Mouse (Mus musculus): ENCODE measurements around the gene Gm6583. TPM values are rescaled to one million over a fixed set of nuclear protein-coding genes. Genes with fewer than 3 reads are reported as not detected.

Gm6583 gene
- 0.22 and 0.24 TPM in 2 replicates for polyA plus RNA-seq (2015; fragmentation: Nextera tagmentation; extraction: Ambion mirVana)

DNA sequence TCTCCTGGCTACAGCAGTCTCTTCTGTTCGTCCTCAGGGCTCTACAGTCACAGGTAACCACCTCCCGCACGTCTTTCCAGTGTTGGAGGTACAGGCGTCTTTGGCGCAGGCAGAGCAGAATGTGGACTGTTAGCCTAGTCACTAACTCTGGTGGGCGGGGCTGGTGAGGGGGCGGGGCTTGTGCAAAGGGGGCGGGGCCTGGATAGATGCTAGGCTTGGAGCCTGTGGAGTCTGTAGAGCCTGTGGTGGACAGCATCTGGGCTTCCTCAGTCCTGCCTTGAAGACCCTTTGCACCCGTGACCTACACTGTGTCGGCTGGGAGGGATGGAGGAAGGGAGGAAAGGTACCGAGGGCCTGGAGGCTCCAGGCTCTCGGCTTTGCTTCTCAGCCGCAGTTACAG is at the start of gene Gm6583:
Gm6583 (minus strand) TSS at position 124 of the 400 bp plus-strand sequence.
- WGBS = 60% methylated on average over 13 of the region's 13 CpGs
- H3K27ac ChIP-seq = no peak within 1 kb of the TSS

DNA sequence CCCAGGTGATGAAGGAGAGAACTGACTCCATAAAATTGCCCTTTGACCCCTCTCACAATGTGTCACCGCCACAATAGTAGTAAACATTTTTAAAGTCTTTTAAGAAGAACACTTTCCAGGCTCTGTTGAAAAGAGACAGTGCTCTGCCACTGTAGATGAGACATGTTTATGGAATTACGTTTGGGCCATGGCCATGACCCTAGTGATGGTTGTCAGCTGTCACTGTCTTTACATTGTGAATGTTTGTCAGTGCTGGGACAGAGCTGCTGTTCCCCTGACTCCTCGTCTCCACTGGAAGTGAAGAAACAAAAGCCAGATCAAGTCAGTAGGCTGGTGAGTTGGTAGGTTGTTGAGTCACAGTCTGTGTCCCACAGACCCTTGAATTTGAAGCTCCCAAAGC is 46.6 kb upstream of the Gm6583 start:
- 27% methylated on average over 3 of the region's 3 CpGs for WGBS
- no peaks in the 10 kb centered on the region for H3K9me3 ChIP-seq
- H3K4me2 ChIP-seq = no peak overlapping the region
- no peak overlapping the region for H3K4me3 ChIP-seq (replicated peaks)
- no peaks in the 10 kb centered on the region for H3K27me3 ChIP-seq (replicated peaks)
- no peaks in the 10 kb centered on the region for H3K4me1 ChIP-seq
- ATAC-seq (ENCODE audit: insufficient read depth, low FRiP score, low read depth) = no peak
- no peak overlapping the region for H3K9ac ChIP-seq
- no peaks in the 10 kb centered on the region for H3K36me3 ChIP-seq
- H3K27ac ChIP-seq = no peak overlapping the region

More for the DNA sequence above, at the start of gene Gm6583:
- Histone ChIP-seq H3K4me2 (no peak within 1 kb of the TSS), H3K9me3 (no peaks in the 10 kb centered on the region), H3K27me3 (replicated peaks) (no peaks in the 10 kb centered on the region), H3K4me1 (no peaks in the 10 kb centered on the region), H3K36me3 (no peaks in the 10 kb centered on the region), H3K4me3 (replicated peaks) (no peak within 1 kb of the TSS), H3K9ac (no peak within 1 kb of the TSS)
- ATAC-seq (ENCODE audit: insufficient read depth, low FRiP score, low read depth) = 0 out of 2 replicates have a peak, but pooled peaks have one; percentile 30

GRCm38 (mm10) chr5:112399284-112399683 is 43.5 kb upstream of the Gm6583 start:
- no peaks in the 10 kb centered on the region for H3K36me3 ChIP-seq
- H3K9ac ChIP-seq = no peak overlapping the region
- H3K9me3 ChIP-seq = no peaks in the 10 kb centered on the region
- H3K4me3 ChIP-seq (replicated peaks) = no peak overlapping the region
- ATAC-seq (ENCODE audit: insufficient read depth, low FRiP score, low read depth) = no peak
- H3K4me2 ChIP-seq = no peak overlapping the region
- peaks cover 6% of the 10 kb centered on the region; the same call in 1 of the 2 replicates for H3K27me3 ChIP-seq (replicated peaks)
- H3K4me1 ChIP-seq = 0 out of 2 replicates have a peak, but pooled peaks cover 5% of the 10 kb centered on the region
- 55% methylated on average over 10 of the region's 10 CpGs for WGBS
- H3K27ac ChIP-seq = no peak overlapping the region

DNA sequence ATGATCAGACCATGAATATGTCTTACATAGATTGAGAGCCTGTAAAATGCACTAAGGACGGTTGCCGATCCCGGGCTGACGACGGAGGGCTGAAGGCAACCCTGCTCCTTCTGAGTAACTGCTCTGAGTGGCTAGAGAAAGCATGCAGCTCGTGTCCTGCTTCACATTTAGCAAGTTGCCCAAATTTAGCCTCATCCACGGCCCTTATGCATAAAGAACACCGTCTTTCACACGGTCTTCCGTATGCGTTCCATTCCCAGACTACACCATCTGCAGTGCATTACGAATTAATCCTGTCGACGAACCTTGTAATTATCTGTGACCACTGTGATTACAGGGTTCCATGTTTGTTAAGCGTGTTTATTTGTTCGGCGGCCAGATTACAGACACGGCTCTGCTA is 40.2 kb upstream of the Gm6583 start:
- Histone ChIP-seq H3K9ac (no peak overlapping the region), H3K4me2 (no peak overlapping the region), H3K4me1 (0 out of 2 replicates have a peak, but pooled peaks cover 8% of the 10 kb centered on the region), H3K36me3 (no peaks in the 10 kb centered on the region), H3K27me3 (replicated peaks) (peaks cover 38% of the 10 kb centered on the region), H3K4me3 (replicated peaks) (no peak overlapping the region), H3K27ac (no peak overlapping the region), H3K9me3 (no peaks in the 10 kb centered on the region)
- WGBS = 79% methylated on average over 18 of the region's 18 CpGs
- ATAC-seq (ENCODE audit: insufficient read depth, low FRiP score, low read depth) = no peak

DNA sequence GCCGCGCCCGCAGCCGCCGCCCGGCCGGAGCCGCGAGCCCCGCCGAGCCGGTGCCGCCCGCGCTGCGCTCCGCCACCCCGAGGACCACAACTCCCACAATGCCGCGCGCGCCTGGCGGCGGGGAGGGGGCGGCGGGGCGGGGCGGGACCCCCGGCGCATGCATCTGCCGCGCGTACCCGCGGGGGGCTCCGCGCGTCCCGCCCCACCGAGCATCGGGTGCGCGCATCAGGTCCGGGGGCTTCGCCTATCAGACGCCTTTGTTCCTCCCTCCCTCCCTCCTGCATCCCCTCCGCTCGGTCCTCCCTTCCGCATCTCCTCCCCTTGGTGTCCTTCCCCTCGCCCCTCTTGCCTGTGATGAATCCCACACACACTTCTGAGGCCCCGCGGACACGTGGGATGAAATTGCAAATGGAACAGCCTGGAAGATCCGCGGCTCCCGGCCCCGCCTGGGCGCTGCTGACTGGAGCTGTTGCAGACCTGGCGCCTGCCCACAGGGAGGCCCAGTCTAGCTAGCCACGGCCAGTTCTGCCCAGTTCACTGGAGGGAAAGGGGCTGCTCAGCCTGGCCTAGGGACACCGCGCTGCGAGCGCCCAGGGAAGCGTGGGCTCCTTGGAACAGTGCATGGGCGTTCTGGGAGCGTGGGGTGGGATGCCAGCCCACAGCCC is 39.1 kb upstream of the Gm6583 start, which contains the start of gene Asphd2:
Asphd2 (minus strand) TSS at position 88 of the 665 bp plus-strand sequence.
- H3K27me3 ChIP-seq (replicated peaks) = peaks cover 39% of the 10 kb centered on the region
- H3K4me2 ChIP-seq = peak within 1 kb of the TSS; percentile 84
- no peaks in the 10 kb centered on the region for H3K9me3 ChIP-seq
- H3K36me3 ChIP-seq = no peaks in the 10 kb centered on the region
- H3K27ac ChIP-seq = peak within 1 kb of the TSS; percentile 70
- 0 out of 2 replicates have a peak, but pooled peaks cover 8% of the 10 kb centered on the region for H3K4me1 ChIP-seq
- ATAC-seq (ENCODE audit: insufficient read depth, low FRiP score, low read depth) = peak; percentile 80
- WGBS = 4% methylated on average over 56 of the region's 67 CpGs
- H3K9ac ChIP-seq = 0 out of 2 replicates have a peak within 1 kb of the TSS, but pooled peaks have one; percentile 2
- H3K4me3 ChIP-seq (replicated peaks) = peak within 1 kb of the TSS; percentile 52

DNA sequence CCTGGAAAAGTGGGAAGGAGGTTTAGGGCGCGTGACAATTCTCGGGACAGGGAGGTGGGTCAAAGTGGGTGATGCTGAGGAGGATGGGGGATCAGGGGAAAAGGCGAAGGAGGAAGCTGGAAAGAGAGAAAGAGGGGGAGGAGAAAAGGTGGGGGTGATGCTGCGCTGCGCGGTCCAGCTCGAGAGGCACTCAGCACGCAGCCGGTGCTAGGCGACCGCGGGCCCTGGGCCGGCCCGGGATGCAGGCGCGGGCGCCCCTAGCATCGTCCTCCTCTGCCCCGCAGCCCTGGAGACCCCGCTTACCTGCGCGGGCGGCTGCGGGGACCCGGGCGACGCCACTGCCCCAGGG is 38.6 kb upstream of the Gm6583 start:
- Histone ChIP-seq H3K4me1 (0 out of 2 replicates have a peak, but pooled peaks cover 8% of the 10 kb centered on the region), H3K4me3 (replicated peaks) (peak overlapping the region; percentile 52), H3K27me3 (replicated peaks) (peaks cover 39% of the 10 kb centered on the region), H3K36me3 (no peaks in the 10 kb centered on the region), H3K27ac (0 out of 2 replicates have a peak overlapping the region, but pooled peaks have one; percentile 70), H3K4me2 (peak overlapping the region; percentile 84), H3K9ac (0 out of 2 replicates have a peak overlapping the region, but pooled peaks have one; percentile 2), H3K9me3 (no peaks in the 10 kb centered on the region)
- WGBS = under 1% methylated on average over 28 of the region's 28 CpGs
- ATAC-seq (ENCODE audit: insufficient read depth, low FRiP score, low read depth) = peak; percentile 25; the same call in 1 of the 2 replicates

DNA sequence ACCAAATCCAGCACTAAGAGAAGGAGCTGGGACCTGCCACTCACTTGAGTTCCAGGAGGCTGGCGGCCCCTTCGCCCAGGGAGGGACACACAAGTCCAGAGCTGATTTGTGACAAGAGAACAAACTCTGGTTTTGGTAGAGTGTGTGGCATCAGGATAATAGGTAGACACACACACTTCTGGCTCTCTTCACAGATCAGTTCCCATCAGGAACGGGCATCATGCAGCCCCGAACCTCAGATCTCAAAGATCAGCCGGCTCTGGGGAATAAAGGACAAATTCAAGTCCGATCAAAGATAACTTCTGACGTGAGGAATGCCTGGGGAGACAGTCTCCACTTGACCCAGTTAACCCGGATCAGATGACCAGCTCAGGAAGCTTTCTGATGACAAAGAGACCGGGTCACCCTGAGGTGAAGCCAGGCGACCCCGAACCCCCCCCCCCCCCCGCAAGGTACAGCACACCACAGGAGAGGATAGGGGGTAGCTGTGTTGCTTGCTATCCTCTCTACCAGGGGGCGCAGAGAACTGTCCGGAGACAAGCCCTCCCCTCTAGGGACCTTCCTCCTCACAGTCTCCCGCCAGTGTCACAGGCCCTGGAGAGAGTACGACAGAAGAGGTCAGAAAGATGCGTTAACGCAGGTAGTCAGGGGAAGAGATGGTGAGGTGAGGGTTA is 38.0 kb upstream of the Gm6583 start:
- Histone ChIP-seq H3K4me3 (replicated peaks) (peak overlapping the region; percentile 52), H3K4me1 (0 out of 2 replicates have a peak, but pooled peaks cover 8% of the 10 kb centered on the region), H3K27me3 (replicated peaks) (peaks cover 39% of the 10 kb centered on the region), H3K36me3 (no peaks in the 10 kb centered on the region), H3K4me2 (peak overlapping the region; percentile 84), H3K9me3 (no peaks in the 10 kb centered on the region), H3K27ac (no peak overlapping the region), H3K9ac (0 out of 2 replicates have a peak overlapping the region, but pooled peaks have one; percentile 2)
- WGBS = 11% methylated on average over 17 of the region's 18 CpGs
- ATAC-seq (ENCODE audit: insufficient read depth, low FRiP score, low read depth) = no peak

- WGBS = 57% methylated on average over 27 of the region's 27 CpGs
- peaks cover 39% of the 10 kb centered on the region for H3K27me3 ChIP-seq (replicated peaks)
- ATAC-seq (ENCODE audit: insufficient read depth, low FRiP score, low read depth) = no peak
- H3K4me1 ChIP-seq = 0 out of 2 replicates have a peak, but pooled peaks cover 8% of the 10 kb centered on the region
- no peak overlapping the region for H3K4me2 ChIP-seq
- no peak overlapping the region for H3K9ac ChIP-seq
- H3K9me3 ChIP-seq = no peaks in the 10 kb centered on the region
- no peak overlapping the region for H3K27ac ChIP-seq
- no peak overlapping the region for H3K4me3 ChIP-seq (replicated peaks)
- H3K36me3 ChIP-seq = no peaks in the 10 kb centered on the region
Measured at GRCm38 (mm10) chr5:112391676-112392323, 36.0 kb upstream of the Gm6583 start.

- ATAC-seq (ENCODE audit: insufficient read depth, low FRiP score, low read depth) = no peak
- H3K27me3 ChIP-seq (replicated peaks) = peaks cover 39% of the 10 kb centered on the region
- H3K4me1 ChIP-seq = 0 out of 2 replicates have a peak, but pooled peaks cover 8% of the 10 kb centered on the region
- no peak overlapping the region for H3K4me3 ChIP-seq (replicated peaks)
- WGBS = 45% methylated on average over 16 of the region's 16 CpGs
- no peak overlapping the region for H3K9ac ChIP-seq
- H3K27ac ChIP-seq = no peak overlapping the region
- H3K4me2 ChIP-seq = no peak overlapping the region
- no peaks in the 10 kb centered on the region for H3K9me3 ChIP-seq
- H3K36me3 ChIP-seq = no peaks in the 10 kb centered on the region
Measured at GRCm38 (mm10) chr5:112391002-112391401, 35.2 kb upstream of the Gm6583 start.

GRCm38 (mm10) chr5:112389352-112389751 is 33.5 kb upstream of the Gm6583 start:
- WGBS = 72% methylated on average over 9 of the region's 9 CpGs
- Histone ChIP-seq H3K4me1 (0 out of 2 replicates have a peak, but pooled peaks cover 3% of the 10 kb centered on the region), H3K9ac (no peak overlapping the region), H3K4me2 (no peak overlapping the region), H3K4me3 (replicated peaks) (no peak overlapping the region), H3K36me3 (no peaks in the 10 kb centered on the region), H3K9me3 (no peaks in the 10 kb centered on the region), H3K27ac (no peak overlapping the region), H3K27me3 (replicated peaks) (peaks cover 34% of the 10 kb centered on the region)
- no peak for ATAC-seq (ENCODE audit: insufficient read depth, low FRiP score, low read depth)

DNA sequence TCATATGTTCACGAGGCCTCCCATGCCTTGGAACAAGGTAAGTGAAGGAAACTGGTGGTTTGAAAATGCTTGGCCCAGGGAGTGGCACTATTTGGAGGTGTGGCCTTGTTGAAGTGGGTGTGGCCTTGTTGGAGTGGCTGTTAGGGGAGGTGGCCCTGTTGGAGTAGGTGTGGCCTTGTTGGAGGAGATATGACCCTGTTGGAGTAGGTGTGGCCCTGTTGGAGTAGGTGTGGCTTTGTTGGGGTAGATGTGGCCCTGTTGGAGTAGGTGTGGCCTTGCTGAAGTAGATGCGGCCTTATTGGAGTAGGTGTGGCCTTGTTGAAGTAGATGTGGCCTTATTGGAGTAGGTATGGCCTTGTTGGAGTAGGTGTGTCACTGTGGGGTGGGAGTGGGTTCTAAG is 30.1 kb upstream of the Gm6583 start:
- Histone ChIP-seq H3K9ac (no peak overlapping the region), H3K9me3 (no peaks in the 10 kb centered on the region), H3K4me3 (replicated peaks) (no peak overlapping the region), H3K27me3 (replicated peaks) (0 out of 2 replicates have a peak, but pooled peaks cover under 1% of the 10 kb centered on the region), H3K4me1 (peaks cover 10% of the 10 kb centered on the region), H3K36me3 (no peaks in the 10 kb centered on the region), H3K27ac (no peak overlapping the region), H3K4me2 (no peak overlapping the region)
- ATAC-seq (ENCODE audit: insufficient read depth, low FRiP score, low read depth) = peak; percentile 45
- 77% methylated on average over 2 of the region's 2 CpGs for WGBS
